Mouse (Mus musculus): ENCODE results near the gene Rps5. TPM values are rescaled to one million over a fixed set of nuclear protein-coding genes. Genes with fewer than 3 reads are reported as not detected.
"Not testable (repeated sequence)": the region's sequence is repeated elsewhere in the genome, so short reads cannot be mapped to it uniquely, and the experiment has no call there.

Gene Rps5
- total RNA-seq, 2 experiments from 2014 or later = 498 to 510 TPM

DNA sequence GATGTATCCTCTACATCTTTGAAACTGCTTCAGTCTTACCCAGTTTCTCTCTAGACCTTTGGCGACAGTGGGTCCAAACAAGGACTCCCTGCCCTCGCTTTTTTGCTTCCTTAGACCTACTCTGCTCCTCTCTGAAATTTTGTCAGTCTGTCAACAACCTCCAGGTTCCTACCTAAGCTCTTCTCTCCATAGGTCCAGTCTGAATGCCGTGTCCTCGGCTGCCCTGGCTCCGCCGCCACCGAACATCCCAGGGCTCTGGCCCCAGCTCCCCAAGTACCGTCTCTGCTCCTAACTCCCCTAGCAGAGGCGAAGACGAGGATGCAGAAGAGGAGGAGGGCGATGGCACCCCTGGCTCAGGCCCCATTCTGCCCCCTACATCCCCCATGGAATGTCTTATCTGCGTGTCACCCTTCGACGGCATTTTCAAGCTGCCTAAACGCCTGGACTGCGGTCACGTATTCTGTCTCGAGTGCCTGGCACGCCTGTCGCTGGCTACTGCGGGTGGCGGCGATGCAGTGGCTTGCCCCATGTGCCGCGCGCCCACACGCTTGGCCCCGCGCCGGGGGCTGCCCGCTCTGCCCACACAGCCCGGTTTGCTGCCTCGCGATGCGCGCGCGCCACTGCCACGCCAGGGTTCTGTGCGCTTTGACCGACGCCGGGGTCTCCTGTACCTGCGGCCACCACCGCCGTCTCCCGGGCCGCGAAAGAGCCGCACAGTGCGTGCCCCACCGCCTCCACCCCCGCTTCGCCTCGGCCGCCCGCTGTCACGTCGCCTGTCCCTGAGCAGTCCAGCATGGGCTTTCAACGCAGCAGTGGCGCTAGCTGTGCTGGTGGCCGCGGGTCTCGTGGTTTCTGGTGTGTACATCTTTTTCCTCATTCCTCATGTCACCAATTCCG lies 5.9 kb downstream of the Rps5 start:
- no peak for DNase-seq

GRCm38 (mm10) chr7:12933615-12934140 lies 11.6 kb downstream of the Rps5 start:
- no peak for DNase-seq

DNA sequence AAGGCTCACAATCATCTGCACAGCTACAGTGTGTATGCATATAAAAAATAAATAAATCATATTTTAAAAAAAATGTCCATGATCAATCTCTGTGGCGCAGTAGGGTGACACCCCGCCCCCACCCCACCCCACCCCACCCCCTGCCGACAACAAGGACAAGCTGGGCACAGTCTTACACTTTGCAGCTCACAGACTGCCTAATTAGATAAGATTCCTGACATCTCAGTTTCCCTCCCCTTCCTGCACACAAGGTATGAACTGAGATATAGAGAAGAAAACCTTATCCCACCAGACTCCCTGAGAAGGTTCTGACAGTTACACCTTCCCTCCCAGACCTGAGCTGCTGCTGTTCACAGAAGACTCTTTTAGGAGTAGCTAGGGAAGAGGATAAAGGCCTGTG lies 12.7 kb downstream of the Rps5 start:
- DNase-seq = no peak

DNA sequence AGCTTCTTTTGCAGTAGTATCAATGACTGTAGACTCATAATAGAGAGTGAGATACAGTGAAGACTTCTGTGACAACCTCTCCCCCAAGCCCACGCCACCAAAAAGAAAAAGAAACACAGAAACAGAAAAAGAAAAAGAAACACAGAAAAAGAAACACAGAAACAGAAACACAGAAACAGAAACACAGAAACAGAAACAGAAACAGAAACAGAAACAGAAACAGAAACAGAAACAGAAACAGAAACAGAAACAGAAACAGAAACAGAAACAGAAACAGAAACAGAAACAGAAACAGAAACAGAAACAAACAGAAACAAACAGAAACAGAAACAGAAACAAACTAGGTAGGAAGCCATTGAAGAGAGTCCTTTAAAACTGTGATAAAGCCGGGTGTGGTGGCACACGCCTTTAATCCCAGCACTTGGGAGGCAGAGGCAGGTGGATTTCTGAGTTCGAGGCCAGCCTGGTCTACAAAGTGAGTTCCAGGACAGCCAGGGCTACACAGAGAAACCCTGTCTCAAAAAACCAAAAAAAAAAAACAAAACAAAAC lies 15.2 kb downstream of the Rps5 start:
- not testable (repeated sequence) for DNase-seq

- no peak for DNase-seq
Measured at GRCm38 (mm10) chr7:12940599-12940998, 18.5 kb downstream of the Rps5 start.

DNA sequence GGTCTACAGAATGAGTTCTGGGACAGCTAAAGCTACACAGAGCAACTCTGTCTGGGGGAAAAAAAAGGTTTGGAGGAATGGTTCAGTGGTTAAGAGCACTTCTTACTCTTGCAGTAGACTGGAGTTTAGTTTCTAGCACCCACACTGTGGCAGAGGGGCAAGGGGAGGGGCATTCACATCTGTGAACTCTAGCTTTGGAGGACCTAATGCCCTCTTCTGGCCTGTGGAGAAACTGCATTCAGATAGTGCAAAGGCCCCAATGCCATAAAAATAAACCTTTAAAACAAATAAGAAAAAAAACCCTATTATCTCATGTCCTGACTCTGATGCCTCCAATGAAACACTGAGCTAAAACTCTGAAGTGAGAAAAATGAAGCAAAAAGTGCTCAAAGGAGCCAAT lies 21.4 kb downstream of the Rps5 start:
- DNase-seq = no peak

GRCm38 (mm10) chr7:12949032-12949871 lies 27.2 kb downstream of the Rps5 start:
- DNase-seq = peak; percentile 91

- DNase-seq = no peak
Measured at GRCm38 (mm10) chr7:12949872-12950229, 27.8 kb downstream of the Rps5 start.

DNA sequence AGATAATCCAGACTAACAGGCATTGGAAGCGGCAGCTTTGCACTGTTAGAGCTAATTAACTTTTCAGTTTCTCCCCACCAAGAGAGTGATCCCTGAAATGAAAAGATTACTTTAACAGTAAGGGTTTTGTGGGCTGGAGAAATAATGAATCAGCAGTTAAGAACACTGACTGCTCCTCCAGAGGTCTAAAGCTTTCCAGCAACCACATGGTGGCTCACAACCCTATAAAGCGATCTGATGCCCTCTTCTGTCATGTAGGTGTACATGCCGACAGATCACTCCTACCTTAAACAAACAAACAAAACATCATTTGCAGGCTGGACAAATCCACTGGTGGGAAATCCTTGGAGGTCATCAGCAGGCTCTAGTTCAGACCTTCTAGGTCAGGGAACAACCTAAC lies 32.8 kb downstream of the Rps5 start:
- no peak for DNase-seq

GRCm38 (mm10) chr7:12957511-12957910 lies 35.4 kb downstream of the Rps5 start:
- DNase-seq = no peak

- no peak for DNase-seq
Measured at GRCm38 (mm10) chr7:12958948-12959347, 36.9 kb downstream of the Rps5 start.

DNA sequence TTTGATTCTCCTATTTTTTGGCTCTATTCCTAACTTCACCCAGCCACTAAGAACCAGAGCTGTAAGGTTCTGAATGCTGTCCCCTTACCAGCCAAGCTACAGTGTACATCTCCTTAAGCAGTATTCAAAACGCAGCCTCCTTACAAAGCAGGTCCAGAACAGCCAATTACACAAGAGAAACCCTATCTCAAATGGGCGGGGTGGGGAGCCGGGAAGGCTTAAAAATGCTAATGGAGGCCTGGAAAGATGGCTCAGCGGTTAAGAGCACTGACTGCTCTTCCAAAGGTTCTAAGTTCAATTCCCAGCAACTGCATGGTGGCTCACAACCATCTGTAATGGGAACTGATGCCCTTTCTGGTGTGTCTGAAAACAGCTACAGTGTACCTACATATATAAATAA lies 37.6 kb downstream of the Rps5 start:
- no peak for DNase-seq

DNA sequence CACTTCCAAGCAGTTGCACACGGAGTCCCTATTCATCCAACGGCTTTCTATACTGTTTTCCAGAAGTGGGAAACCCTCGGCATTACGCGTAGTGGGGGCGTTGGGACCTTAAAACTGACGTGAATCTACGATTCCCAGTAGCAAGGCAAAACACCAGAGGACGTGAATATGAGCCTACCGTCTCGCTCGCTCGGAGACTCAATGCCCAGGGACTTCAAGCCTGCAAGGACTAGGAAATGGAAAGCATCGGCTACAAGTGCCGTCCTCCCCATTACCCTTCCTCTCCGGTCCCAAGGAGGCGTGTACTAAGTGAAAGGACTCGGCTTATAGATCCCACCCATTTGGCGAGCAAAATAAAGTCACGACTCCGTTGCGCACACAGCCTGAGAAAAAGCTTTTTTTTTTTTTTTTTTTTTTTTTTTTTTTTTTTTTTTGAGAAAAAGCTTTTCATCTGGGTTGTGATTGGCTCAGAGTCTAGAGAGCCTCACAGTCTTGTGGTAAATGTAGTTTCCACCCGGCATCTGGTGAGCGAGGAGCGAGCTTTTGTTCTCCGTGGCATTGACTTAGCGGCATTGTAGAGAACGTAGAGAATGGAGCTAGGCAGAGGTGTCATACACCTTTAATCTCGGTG lies 39.5 kb downstream of the Rps5 start:
- peak; percentile 26 for DNase-seq

GRCm38 (mm10) chr7:12965678-12966091 lies 43.6 kb downstream of the Rps5 start, which contains the start of gene Zfp324:
Gene Zfp324 (plus strand): TSS chr7:12965838.
- peak; percentile 92 for DNase-seq

DNA sequence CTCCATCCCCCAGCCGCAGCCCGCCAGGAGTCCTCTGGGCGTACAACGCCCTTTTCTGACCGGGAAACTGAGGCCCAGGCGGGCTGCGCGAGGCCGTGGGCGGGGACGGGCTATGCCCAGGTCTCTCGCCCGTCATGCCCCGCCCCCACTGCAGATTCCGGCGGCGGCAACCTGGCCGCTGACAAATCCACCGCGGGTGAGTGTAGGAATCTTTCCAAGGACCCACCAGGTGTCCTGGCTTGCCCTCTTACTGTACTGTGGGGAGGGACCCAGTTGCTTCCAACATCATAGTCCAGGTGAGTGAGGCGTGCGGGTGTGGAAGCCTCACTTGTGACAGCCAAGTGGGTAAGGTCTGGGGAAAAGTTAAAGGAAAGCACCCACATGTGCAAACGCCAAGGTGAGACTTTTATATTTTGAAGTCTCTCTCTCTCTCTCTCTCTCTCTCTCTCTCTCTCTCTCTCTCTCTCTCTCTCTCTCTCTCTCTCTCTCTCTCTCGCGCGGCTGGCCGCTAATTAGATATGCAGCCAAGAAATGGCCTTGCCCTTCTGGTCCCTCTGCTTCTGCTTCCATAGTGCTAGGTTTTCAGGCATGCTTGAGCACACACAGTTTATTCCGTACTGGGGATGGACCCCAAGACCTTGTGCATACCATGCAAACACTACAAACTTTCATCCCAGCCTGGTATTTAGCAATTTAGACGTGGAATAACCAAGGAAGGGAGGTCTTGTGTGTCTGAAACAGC lies 44.2 kb downstream of the Rps5 start:
- peak; percentile 56 for DNase-seq

- no peak for DNase-seq
Measured at GRCm38 (mm10) chr7:12970906-12971305, 48.8 kb downstream of the Rps5 start.

Other genes starting within 250 kb of the Rps5 start
- not detected for gene Vmn2r55, start 237.3 kb upstream of the Rps5 start, total RNA-seq (2021)
- gene Vmn2r56, start 187.3 kb upstream of the Rps5 start, total RNA-seq (2021) = not detected
- 1 to 10 TPM; 1.4 to 1.6 TPM for gene Zscan18, start 118.7 kb upstream of the Rps5 start, total RNA-seq (2021)
- gene Zfp329, start 103.4 kb upstream of the Rps5 start, total RNA-seq (2021) = 1 to 10 TPM; 3.7 to 4.6 TPM
- 10 to 100 TPM in 1 of 2 experiments, 1 to 10 TPM in 1; 8.9 to 10.3 TPM for gene Zfp110, start 87.5 kb upstream of the Rps5 start, total RNA-seq (2021)
- 1 to 10 TPM; 2.4 TPM for gene Zfp128, start 41.1 kb upstream of the Rps5 start, total RNA-seq (2021)
- gene Zscan22, start 24.5 kb upstream of the Rps5 start, total RNA-seq (2021) = 1 to 10 TPM; 2.7 to 3.4 TPM
- under 1 TPM; 0.21 to 0.33 TPM for gene Rnf225, start 5.1 kb downstream of the Rps5 start, total RNA-seq (2021)
- 1 to 10 TPM; 2.0 to 2.2 TPM for gene Zfp324, start 43.5 kb downstream of the Rps5 start, total RNA-seq (2021)
- gene Zfp446, start 55.6 kb downstream of the Rps5 start, total RNA-seq (2021) = 1 to 10 TPM; 2.1 to 2.4 TPM
- gene Slc27a5, start 75.9 kb downstream of the Rps5 start, total RNA-seq (2021) = not detected
- 10 to 100 TPM; 59.1 to 60.7 TPM for gene Trim28, start 76.8 kb downstream of the Rps5 start, total RNA-seq (2021)
- 1 to 10 TPM; 2.7 to 4.9 TPM for gene Zbtb45, start 87.7 kb downstream of the Rps5 start, total RNA-seq (2021)
- gene Chmp2a, start 112.5 kb downstream of the Rps5 start, total RNA-seq (2021) = 10 to 100 TPM; 76.1 to 89.9 TPM
- gene Ube2m, start 116.0 kb downstream of the Rps5 start, total RNA-seq (2021) = 100 to 1,000 TPM; 132 to 138 TPM
- under 1 TPM; 0.54 to 0.75 TPM for gene Mzf1, start 132.5 kb downstream of the Rps5 start, total RNA-seq (2021)
- not detected for gene Vmn1r85, start 172.9 kb downstream of the Rps5 start, total RNA-seq (2021)
- not detected for gene Vmn1r86, start 197.6 kb downstream of the Rps5 start, total RNA-seq (2021)
- gene Vmn1r87, start 217.9 kb downstream of the Rps5 start, total RNA-seq (2021) = not detected
- gene Vmn1r88, start 237.3 kb downstream of the Rps5 start, total RNA-seq (2021) = under 1 TPM; 0.03 to 0.10 TPM

Measured in gastrocnemius, postnatal 25 days (tissue).